Mouse (Mus musculus) heart, embryonic 15.5 days (tissue): ENCODE measurements around the gene Tmed10. TPM values are rescaled to one million over a fixed set of nuclear protein-coding genes. Genes with fewer than 3 reads are reported as not detected.
A peak's percentile ranks its signal among the peaks of the same experiment; 100 is the strongest.

ENCODE experiments used
- ATAC-seq: fragments of 200-750 bp; cut with Nextera tagmentation; replicated peaks from 2 replicates; pipeline ENCODE4 v1.8.0; 2017; ENCODE audit warnings: low read depth, moderate TSS enrichment; ENCODE audit not compliant: insufficient number of reproducible peaks, insufficient read depth, low FRiP score
- H3K27ac ChIP-seq: fragments of 300-500 bp; sonication (generic); 2 replicates; pipeline ENCODE4 v1.5.1; 2015; ENCODE audit warnings: mild to moderate bottlenecking, inconsistent platforms
- H3K27me3 ChIP-seq: fragments of 300-500 bp; sonication (generic); 2 replicates; pipeline ENCODE4 v1.6.1; 2015; ENCODE audit warnings: inconsistent platforms
- H3K36me3 ChIP-seq: fragments of 300-500 bp; sonication (generic); 2 replicates; pipeline ENCODE4 v1.6.1; 2015; ENCODE audit warnings: mild to moderate bottlenecking, inconsistent platforms
- H3K4me1 ChIP-seq: fragments of 300-500 bp; sonication (generic); replicated peaks from 2 replicates; pipeline ENCODE4 v1.6.1; 2015; ENCODE audit warnings: inconsistent platforms
- H3K4me2 ChIP-seq: fragments of 300-500 bp; sonication (generic); 2 replicates; pipeline ENCODE4 v1.6.1; 2015; ENCODE audit warnings: inconsistent platforms, mild to moderate bottlenecking, moderate library complexity
- H3K4me3 ChIP-seq: fragments of 300-500 bp; sonication (generic); 2 replicates; pipeline ENCODE4 v1.5.1; 2015; ENCODE audit warnings: mild to moderate bottlenecking, inconsistent platforms
- H3K9ac ChIP-seq: fragments of 300-500 bp; sonication (generic); 2 replicates; pipeline ENCODE4 v1.6.1; 2015; ENCODE audit warnings: mild to moderate bottlenecking, inconsistent platforms
- H3K9me3 ChIP-seq: fragments of 300-500 bp; sonication (generic); replicated peaks from 2 replicates; pipeline ENCODE4 v1.6.1; 2016; ENCODE audit warnings: inconsistent platforms
- WGBS: fragments of 180-500 bp; shearing (Covaris S2); methylation state at CpG from one replicate; pipeline ENCODE4 v1.1.7; 2015; ENCODE audit warnings: mixed read lengths; 5-methylcytosine and 5-hydroxymethylcytosine counted together
- polyA plus RNA-seq: library from polyadenylated mRNA; unstranded; fragments of >200 nt; fragmentation: Nextera tagmentation; extraction: Ambion mirVana; gene quantifications from 2 replicates; pipeline ENCODE4 v1.2.1, GENCODE M21; 2015

The Tmed10 gene
- polyA plus RNA-seq, 1 experiment from 2014 or later, result 240 TPM

DNA sequence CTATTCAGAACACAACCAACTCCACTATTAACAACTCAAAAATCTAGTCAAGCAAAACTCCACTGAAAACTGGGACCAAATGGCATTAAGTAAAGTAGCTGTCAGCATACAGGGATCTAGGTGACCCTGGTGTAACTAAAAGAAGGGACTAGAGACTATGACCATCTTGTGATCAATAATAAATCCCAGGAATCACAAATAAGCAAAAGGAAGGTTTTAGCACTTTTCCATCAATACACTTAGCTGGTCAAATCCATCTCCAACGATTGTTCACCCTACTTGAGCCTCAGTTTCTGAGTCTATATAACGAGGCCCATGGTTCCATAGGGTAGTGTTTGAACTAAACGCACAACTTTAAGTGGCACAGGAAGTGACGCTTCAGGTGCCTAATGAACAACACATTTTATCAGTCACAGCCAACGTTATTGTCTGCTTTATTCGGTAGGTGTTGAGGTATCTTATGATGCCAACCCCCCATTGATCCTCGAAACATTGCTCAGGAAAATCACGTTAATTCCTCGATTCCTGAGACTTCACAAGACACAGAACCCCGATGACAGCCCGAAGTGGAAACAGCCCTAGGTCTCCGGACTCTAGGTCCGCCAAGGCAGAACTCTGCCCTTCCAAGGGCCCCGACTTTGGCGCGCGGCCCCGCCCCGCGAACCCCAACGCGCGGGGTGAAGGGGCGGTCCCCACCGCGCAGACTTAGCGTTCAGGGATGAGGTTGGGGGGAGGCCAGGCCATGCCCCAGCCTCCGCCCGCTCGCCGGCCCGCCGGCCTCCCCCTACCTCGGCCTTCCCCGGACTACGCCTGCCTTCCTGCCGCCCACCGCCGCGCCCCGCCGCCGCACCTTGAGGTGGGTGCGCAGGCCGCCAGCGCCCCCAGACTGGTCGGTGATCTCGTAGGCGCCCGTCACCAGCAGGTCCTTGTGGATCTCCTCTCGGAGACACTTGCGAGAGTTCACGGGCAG is 771 bp downstream of the Tmed10 start:
- ATAC-seq, result peak; percentile 74
- WGBS, result 1% methylated on average over 50 of the region's 53 CpGs

DNA sequence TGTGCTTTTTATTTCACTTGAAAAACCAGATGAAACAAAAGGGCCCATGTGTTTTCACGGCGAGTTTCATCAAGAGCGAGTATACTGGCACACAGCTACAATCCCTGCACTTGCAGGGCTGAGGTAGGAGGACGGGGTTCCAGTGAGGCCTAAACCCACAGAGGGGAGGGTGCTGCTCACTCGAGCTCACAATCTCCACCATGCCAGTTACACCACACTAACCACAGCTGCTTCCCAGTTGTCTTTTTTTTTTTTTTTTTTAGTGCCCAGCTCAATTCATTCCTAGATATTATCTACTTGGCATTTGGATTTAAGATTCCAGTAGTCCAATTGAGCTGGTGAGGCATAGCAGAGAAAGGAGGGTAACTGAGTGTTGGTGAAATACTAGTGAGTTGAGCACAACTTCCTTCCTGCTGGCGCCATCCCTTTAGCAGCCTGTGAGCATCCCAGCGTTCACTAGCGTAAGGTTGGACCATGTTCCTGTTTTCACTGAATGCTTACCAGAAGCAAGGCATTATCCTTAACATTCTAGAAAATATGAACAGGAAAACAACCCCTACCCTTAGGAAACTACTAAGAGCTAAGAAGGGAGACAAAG is 2.5 kb downstream of the Tmed10 start:
- Histone ChIP-seq H3K9me3 (no peaks in the 10 kb centered on the region), H3K27me3 (no peaks in the 10 kb centered on the region), H3K9ac (no peak overlapping the region), H3K36me3 (no peaks in the 10 kb centered on the region), H3K4me2 (peak overlapping the region; percentile 64), H3K27ac (peak overlapping the region; percentile 27; the same call in 1 of the 2 replicates), H3K4me1 (peaks cover 38% of the 10 kb centered on the region), H3K4me3 (peak overlapping the region; percentile 17; the same call in 1 of the 2 replicates)
- no peak for ATAC-seq
- WGBS, result 67% methylated on average over 8 of the region's 8 CpGs

More for the DNA sequence above, 771 bp downstream of the Tmed10 start:
- H3K36me3 ChIP-seq, result no peaks in the 10 kb centered on the region
- H3K9me3 ChIP-seq, result no peaks in the 10 kb centered on the region
- no peaks in the 10 kb centered on the region for H3K27me3 ChIP-seq
- peak overlapping the region; percentile 90 for H3K27ac ChIP-seq
- H3K4me2 ChIP-seq, result peak overlapping the region; percentile 64
- peak overlapping the region; percentile 88 for H3K4me3 ChIP-seq
- H3K4me1 ChIP-seq, result peaks cover 28% of the 10 kb centered on the region
- H3K9ac ChIP-seq, result peak overlapping the region; percentile 94

GRCm38 (mm10) chr12:85368441-85369063 is 6.1 kb downstream of the Tmed10 start:
- WGBS, result 60% methylated on average over 6 of the region's 6 CpGs
- H3K36me3 ChIP-seq, result no peaks in the 10 kb centered on the region
- H3K4me2 ChIP-seq, result no peak overlapping the region
- no peak overlapping the region for H3K27ac ChIP-seq
- no peak overlapping the region for H3K9ac ChIP-seq
- H3K9me3 ChIP-seq, result no peaks in the 10 kb centered on the region
- H3K27me3 ChIP-seq, result no peaks in the 10 kb centered on the region
- no peak for ATAC-seq
- no peak overlapping the region; the same call in 1 of the 2 replicates for H3K4me3 ChIP-seq
- peaks cover 48% of the 10 kb centered on the region for H3K4me1 ChIP-seq

DNA sequence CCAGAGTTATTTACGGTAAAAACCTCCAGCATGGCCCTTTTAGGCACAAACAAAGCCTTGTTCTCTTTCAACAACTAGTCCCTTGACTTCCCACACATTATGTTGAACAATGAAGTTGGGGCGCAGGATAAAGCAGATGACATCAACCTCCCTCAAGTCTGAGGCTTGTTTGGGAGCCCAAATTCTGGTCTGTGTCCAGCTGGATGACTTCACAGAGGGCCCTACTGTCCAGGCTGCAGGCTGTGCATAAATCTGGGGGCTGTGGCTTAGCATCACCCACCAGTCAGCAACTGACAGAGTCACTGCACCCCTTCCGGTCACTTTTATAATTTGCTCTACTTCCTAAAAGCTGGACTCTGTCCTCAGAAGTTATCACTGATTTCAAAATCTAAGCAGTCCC is 8.4 kb downstream of the Tmed10 start:
- Histone ChIP-seq H3K4me1 (peaks cover 32% of the 10 kb centered on the region), H3K27ac (peak overlapping the region; percentile 18; the same call in 1 of the 2 replicates), H3K4me3 (no peak overlapping the region), H3K9ac (no peak overlapping the region), H3K4me2 (no peak overlapping the region), H3K9me3 (no peaks in the 10 kb centered on the region), H3K27me3 (no peaks in the 10 kb centered on the region), H3K36me3 (no peaks in the 10 kb centered on the region)
- 63% methylated on average over 3 of the region's 3 CpGs for WGBS
- no peak for ATAC-seq

DNA sequence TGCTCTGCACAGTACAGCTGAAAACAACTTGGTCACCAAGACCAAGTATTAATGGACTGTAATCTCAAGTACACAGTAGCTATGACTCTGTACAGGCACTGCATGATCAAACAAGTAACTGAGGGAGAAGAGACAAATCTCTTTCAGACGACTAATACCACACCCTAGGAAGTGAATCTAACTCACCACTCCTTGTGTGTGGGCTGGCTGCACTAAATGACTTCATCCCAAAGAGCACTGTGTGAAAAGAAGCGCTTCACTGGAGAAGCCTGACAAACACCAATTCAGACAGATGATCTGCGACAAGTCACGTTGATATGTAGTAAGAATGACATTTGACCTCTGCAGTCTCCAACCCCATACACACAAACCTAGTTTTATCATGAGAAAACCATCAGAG is 12.1 kb downstream of the Tmed10 start:
- Histone ChIP-seq H3K27me3 (no peaks in the 10 kb centered on the region), H3K4me2 (no peak overlapping the region), H3K9me3 (no peaks in the 10 kb centered on the region), H3K27ac (no peak overlapping the region), H3K9ac (no peak overlapping the region), H3K4me1 (peaks cover 14% of the 10 kb centered on the region), H3K4me3 (no peak overlapping the region), H3K36me3 (no peaks in the 10 kb centered on the region)
- no peak for ATAC-seq
- WGBS, result 68% methylated on average over 4 of the region's 4 CpGs

- no peak overlapping the region for H3K27ac ChIP-seq
- no peak overlapping the region for H3K4me3 ChIP-seq
- H3K9ac ChIP-seq, result no peak overlapping the region
- H3K4me2 ChIP-seq, result no peak overlapping the region
- H3K9me3 ChIP-seq, result no peaks in the 10 kb centered on the region
- H3K27me3 ChIP-seq, result no peaks in the 10 kb centered on the region
- no peak for ATAC-seq
- peaks cover 11% of the 10 kb centered on the region for H3K4me1 ChIP-seq
- no peaks in the 10 kb centered on the region for H3K36me3 ChIP-seq
Measured at GRCm38 (mm10) chr12:85361580-85361979, 13.1 kb downstream of the Tmed10 start.

GRCm38 (mm10) chr12:85361165-85361564 is 13.5 kb downstream of the Tmed10 start:
- no peaks in the 10 kb centered on the region for H3K36me3 ChIP-seq
- H3K4me2 ChIP-seq, result no peak overlapping the region
- H3K27ac ChIP-seq, result no peak overlapping the region
- H3K27me3 ChIP-seq, result no peaks in the 10 kb centered on the region
- H3K9me3 ChIP-seq, result no peaks in the 10 kb centered on the region
- H3K4me1 ChIP-seq, result peaks cover 7% of the 10 kb centered on the region
- H3K9ac ChIP-seq, result no peak overlapping the region
- no peak overlapping the region for H3K4me3 ChIP-seq
- ATAC-seq, result no peak
- 76% methylated on average over 3 of the region's 3 CpGs for WGBS

GRCm38 (mm10) chr12:85354061-85354460 is 20.6 kb downstream of the Tmed10 start:
- Histone ChIP-seq H3K4me1 (peaks cover 9% of the 10 kb centered on the region), H3K4me2 (no peak overlapping the region), H3K4me3 (no peak overlapping the region), H3K9ac (no peak overlapping the region), H3K27ac (no peak overlapping the region), H3K36me3 (peaks cover 25% of the 10 kb centered on the region), H3K27me3 (no peaks in the 10 kb centered on the region), H3K9me3 (no peaks in the 10 kb centered on the region)
- ATAC-seq, result no peak
- 88% methylated on average over 3 of the region's 3 CpGs for WGBS

DNA sequence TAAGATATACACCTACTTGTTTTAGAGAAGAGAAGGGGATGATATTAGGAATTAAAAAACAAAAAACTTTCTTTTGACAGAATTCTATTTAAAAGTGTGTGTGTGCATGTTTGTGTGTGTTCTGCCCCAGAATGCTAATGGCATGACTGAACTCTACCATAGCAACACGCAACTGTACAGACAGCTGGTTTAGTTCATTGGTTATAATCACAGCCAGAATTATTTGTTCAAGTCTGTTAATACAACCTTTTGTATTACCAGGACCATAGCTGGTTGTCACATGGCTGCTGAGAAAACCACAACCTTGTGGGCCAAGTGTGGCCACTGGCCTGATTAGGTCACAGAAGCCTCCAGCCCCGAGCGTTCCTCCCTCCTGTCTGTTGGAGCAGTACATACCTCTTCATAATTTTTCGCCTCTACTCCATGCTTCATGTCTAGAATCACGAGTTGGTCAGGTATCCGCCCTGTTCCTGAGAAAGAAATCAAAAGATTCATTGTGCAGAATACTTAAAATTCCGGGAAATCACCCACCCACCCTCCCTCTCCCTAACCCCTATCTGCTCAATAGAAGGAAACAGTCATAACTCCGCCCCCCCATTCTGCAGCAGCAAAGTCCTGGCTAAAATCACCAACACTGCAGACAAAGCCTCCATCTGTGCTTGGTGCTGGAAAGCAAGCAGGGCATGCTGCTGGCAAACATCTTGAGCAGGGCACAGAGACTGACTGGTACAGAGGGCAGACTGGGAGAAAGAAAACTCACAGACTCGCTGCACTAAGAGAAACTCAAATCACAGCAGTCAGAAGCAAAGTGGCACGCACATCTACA is 24.0 kb downstream of the Tmed10 start:
- no peak overlapping the region for H3K4me2 ChIP-seq

DNA sequence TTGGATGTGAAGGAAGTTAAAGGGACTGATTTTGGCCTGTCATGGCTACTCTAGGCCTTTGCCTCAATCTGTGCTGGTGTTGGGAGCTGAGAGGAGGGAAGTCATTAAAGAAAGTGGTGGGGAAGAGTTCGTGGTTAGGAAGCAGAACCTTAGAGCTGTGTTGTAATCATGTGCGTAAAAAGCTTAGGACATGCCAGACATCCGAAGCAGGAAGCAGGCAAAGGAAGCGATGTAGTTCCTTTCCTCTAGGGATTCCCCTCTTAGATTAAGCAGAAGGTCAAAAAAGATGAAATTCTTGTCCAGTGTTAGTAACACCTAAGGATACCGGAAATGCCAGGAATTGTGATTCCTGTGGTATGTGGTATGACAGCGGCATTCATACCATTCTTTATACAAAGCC is 26.3 kb downstream of the Tmed10 start:
- Histone ChIP-seq H3K36me3 (peaks cover 19% of the 10 kb centered on the region), H3K9ac (no peak overlapping the region), H3K4me3 (no peak overlapping the region), H3K27ac (peak overlapping the region; percentile 10; the same call in 1 of the 2 replicates), H3K9me3 (no peaks in the 10 kb centered on the region), H3K4me2 (no peak overlapping the region), H3K4me1 (peaks cover 17% of the 10 kb centered on the region), H3K27me3 (no peaks in the 10 kb centered on the region)
- no peak for ATAC-seq
- 65% methylated on average over 6 of the region's 6 CpGs for WGBS

More for the DNA sequence above, 24.0 kb downstream of the Tmed10 start:
- Histone ChIP-seq H3K27me3 (no peaks in the 10 kb centered on the region), H3K4me1 (peaks cover 17% of the 10 kb centered on the region), H3K27ac (peak overlapping the region; percentile 49), H3K9ac (no peak overlapping the region), H3K9me3 (no peaks in the 10 kb centered on the region), H3K36me3 (peaks cover 27% of the 10 kb centered on the region), H3K4me3 (no peak overlapping the region)
- 60% methylated on average over 10 of the region's 10 CpGs for WGBS
- peak; percentile 43; the same call in 1 of the 2 replicates for ATAC-seq
